Mouse (Mus musculus) intestine, postnatal 0 days (tissue): ENCODE measurements around the gene Galr3. TPM values are rescaled to one million over a fixed set of nuclear protein-coding genes. Genes with fewer than 3 reads are reported as not detected.
A peak's percentile ranks its signal among the peaks of the same experiment; 100 is the strongest.

Experiments
- ATAC-seq: fragments of 200-750 bp; cut with Nextera tagmentation; 2 replicates; pipeline ENCODE4 v1.8.0; 2017; ENCODE audit warnings: mild to moderate bottlenecking, moderate TSS enrichment, moderate library complexity
- H3K27ac ChIP-seq: fragments of 300-500 bp; sonication (generic); 2 replicates; pipeline ENCODE4 v1.5.1; 2014; ENCODE audit warnings: mild to moderate bottlenecking, low read depth, low read length, moderate library complexity
- H3K27me3 ChIP-seq: fragments of 300-500 bp; sonication (generic); replicated peaks from 2 replicates; pipeline ENCODE4 v1.6.1; 2014; ENCODE audit warnings: low read length, mixed read lengths; ENCODE audit not compliant: control insufficient read depth, insufficient read depth
- H3K36me3 ChIP-seq: fragments of 300-500 bp; sonication (generic); 2 replicates; pipeline ENCODE4 v1.6.1; 2014; ENCODE audit warnings: mild to moderate bottlenecking, moderate library complexity; ENCODE audit not compliant: control insufficient read depth, insufficient read depth
- H3K4me1 ChIP-seq: fragments of 300-500 bp; sonication (generic); replicated peaks from 2 replicates; pipeline ENCODE4 v1.6.1; 2014; ENCODE audit warnings: antibody characterized with exemption, low read length, mixed read lengths; ENCODE audit not compliant: control insufficient read depth, insufficient read depth
- H3K4me2 ChIP-seq: fragments of 300-500 bp; sonication (generic); replicated peaks from 2 replicates; pipeline ENCODE4 v1.6.1; 2014; ENCODE audit warnings: low read depth, mild to moderate bottlenecking, moderate library complexity
- H3K4me3 ChIP-seq: fragments of 300-500 bp; sonication (generic); 2 replicates; pipeline ENCODE4 v1.5.1; 2014; ENCODE audit warnings: low read depth, low read length
- H3K9ac ChIP-seq: fragments of 300-500 bp; sonication (generic); 2 replicates; pipeline ENCODE4 v1.6.1; 2014; ENCODE audit warnings: mild to moderate bottlenecking, low read depth, low read length
- H3K9me3 ChIP-seq: fragments of 300-500 bp; sonication (generic); 2 replicates; pipeline ENCODE4 v1.6.1; 2016; ENCODE audit warnings: mixed run types; ENCODE audit not compliant: control insufficient read depth
- CTCF ChIP-seq: sonication (generic); IDR thresholded peaks from 2 replicates; pipeline ENCODE4 v1.5.1; 2016; ENCODE audit warnings: low read depth, mild to moderate bottlenecking, control low read depth, antibody characterized with exemption, moderate library complexity
- WGBS: fragments of 180-500 bp; shearing (Covaris S2); extraction: QIAGEN DNeasy Blood & Tissue Kit; methylation state at CpG from one replicate; pipeline ENCODE4 v1.1.7; 2014; 5-methylcytosine and 5-hydroxymethylcytosine counted together
- microRNA-seq: library from miRNA; unstranded; fragments of <30 nt; microRNA quantifications from one replicate; pipeline ENCODE4, GENCODE M21; 2016
- polyA plus RNA-seq: library from polyadenylated mRNA; unstranded; fragments of >200 nt; fragmentation: Nextera tagmentation; extraction: Ambion mirVana; gene quantifications from 2 replicates; pipeline ENCODE4 v1.2.1, GENCODE M21; 2015

The Galr3 gene
- polyA plus RNA-seq, 1 experiment from 2014 or later = 2.2 TPM

DNA sequence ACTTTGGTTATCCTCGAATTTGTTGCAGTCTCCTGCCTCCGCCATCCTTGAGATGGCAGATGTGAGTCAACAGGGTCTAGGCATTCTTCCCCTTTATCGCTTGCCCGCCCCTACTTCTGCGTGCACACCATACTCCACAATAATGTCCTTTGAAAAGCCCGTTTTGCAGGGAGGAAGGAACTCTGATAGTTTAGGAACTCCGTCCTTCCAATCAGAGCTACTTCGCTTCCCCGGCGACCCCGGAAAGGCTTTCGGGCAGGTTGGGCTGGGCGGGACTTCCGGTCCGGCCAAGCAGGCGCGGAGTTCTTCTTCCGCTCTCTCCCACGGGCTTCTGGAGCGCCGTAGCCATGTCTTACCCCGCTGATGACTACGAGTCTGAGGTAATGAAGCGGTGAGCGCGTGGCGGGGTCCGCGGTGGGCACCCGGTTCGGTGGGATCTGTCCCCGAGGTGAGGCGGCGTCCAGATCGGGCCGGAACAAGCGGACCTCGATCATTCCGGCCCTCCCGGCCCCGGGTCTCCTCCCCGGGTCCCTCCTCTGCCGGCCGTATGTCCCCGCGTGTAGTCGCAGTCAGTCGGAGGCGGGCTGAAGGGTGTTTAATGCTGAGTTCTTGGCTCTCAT lies 33.3 kb downstream of the Galr3 start, which contains the start of gene Eif3l:
TSS of gene Eif3l (plus strand) at position 267 of the 620 bp plus-strand sequence.
- WGBS = under 1% methylated on average over 49 of the region's 49 CpGs
- Histone ChIP-seq H3K4me3 (peak within 1 kb of the TSS; percentile 75), H3K9me3 (no peaks in the 10 kb centered on the region), H3K36me3 (peaks cover 32% of the 10 kb centered on the region), H3K9ac (peak within 1 kb of the TSS; percentile 75), H3K4me2 (peak within 1 kb of the TSS; percentile 72), H3K27ac (peak within 1 kb of the TSS; percentile 22), H3K4me1 (0 out of 2 replicates have a peak, but pooled peaks cover 5% of the 10 kb centered on the region), H3K27me3 (no peaks in the 10 kb centered on the region)
- peak; percentile 48 for ATAC-seq
- TF ChIP-seq CTCF = peak; percentile 44

DNA sequence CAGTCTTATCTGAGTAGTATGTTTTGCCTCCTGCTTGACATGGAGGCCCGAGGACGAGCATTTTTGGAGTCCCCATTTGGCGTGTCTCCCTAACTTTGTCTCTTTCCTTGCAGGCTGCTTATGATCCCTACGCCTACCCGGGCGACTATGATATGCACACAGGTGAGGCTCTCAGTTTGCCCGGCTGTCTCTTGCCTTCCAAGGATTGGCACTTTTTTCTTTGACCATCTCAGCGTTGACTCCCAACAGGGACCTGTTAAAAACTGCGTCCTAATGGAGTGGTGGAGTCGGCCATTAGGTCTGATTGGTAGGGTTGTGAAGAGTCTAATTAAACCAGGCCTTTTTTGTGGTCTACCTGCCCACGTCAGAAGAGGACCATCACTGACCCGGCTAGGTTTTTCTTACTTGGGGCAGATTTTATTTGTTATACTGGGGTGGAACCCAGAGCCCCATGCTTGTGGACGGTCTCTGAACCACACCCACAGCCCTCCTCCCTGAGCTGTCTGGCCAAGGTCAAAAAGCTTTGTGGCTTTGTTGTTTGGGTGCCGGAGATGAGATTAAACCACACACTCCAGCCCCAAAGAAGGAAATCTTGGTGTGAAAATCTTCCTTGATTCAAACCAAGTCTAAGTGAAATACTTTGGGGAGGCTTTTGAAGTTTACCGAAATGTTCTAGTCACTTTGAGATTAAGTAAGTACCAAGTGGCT lies 34.1 kb downstream of the Galr3 start:
- WGBS = 27% methylated on average over 15 of the region's 15 CpGs
- ATAC-seq = no peak
- Histone ChIP-seq H3K27ac (no peak overlapping the region), H3K4me2 (peak overlapping the region; percentile 72), H3K4me1 (0 out of 2 replicates have a peak, but pooled peaks cover 5% of the 10 kb centered on the region), H3K27me3 (no peaks in the 10 kb centered on the region), H3K4me3 (peak overlapping the region; percentile 75), H3K9me3 (no peaks in the 10 kb centered on the region), H3K36me3 (peaks cover 37% of the 10 kb centered on the region), H3K9ac (peak overlapping the region; percentile 75)
- TF ChIP-seq CTCF = no peak

DNA sequence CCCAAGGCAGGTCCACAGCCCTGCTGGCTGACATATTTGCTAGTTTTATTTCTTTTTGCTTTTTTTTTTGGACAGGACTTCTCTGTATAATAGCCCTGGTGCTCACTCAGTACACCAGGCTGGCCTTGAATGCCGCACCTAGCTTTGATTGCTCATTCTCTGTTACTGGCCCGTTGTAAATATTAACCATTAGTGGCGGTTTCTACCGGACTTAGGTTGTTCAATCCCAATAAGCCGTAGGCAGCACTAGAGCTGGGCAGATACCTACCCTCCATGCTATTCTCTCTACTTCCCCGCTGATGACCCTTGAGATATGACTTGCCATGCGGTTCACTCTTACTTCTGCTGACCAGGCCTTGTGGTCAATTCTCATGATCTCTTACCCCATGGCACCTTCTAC lies 37.9 kb downstream of the Galr3 start:
- WGBS = 55% methylated on average over 7 of the region's 7 CpGs

DNA sequence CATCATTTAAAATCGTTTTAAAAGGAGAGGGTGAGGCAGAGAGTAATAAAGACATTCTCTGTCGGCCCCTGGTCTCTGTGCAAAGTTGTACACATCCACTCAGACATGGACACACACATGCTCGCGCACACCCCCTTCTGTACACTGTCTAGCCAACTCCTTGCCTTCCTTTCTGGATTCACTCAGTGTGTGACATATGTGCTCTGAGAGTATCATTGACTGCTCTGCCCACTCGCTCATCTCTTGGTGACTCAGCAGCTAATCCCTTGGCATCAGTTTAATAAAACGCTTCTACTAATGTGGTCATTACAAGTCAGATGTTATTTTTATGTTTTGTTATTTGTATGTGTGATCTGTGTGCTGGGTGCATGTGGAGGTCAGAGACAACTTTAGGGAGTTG lies 50.6 kb downstream of the Galr3 start:
- Histone ChIP-seq H3K4me2 (no peak overlapping the region), H3K36me3 (peaks cover 70% of the 10 kb centered on the region), H3K4me1 (0 out of 2 replicates have a peak, but pooled peaks cover 3% of the 10 kb centered on the region), H3K9ac (no peak overlapping the region), H3K4me3 (no peak overlapping the region), H3K27ac (no peak overlapping the region), H3K27me3 (no peaks in the 10 kb centered on the region), H3K9me3 (no peaks in the 10 kb centered on the region)
- TF ChIP-seq CTCF = no peak
- ATAC-seq = no peak
- 71% methylated on average over 6 of the region's 6 CpGs for WGBS

More for the DNA sequence above, 37.9 kb downstream of the Galr3 start:
- no peak for ATAC-seq
- Histone ChIP-seq H3K9me3 (no peaks in the 10 kb centered on the region), H3K4me3 (no peak overlapping the region), H3K9ac (no peak overlapping the region), H3K4me1 (0 out of 2 replicates have a peak, but pooled peaks cover 5% of the 10 kb centered on the region), H3K36me3 (peaks cover 74% of the 10 kb centered on the region), H3K27me3 (no peaks in the 10 kb centered on the region), H3K4me2 (no peak overlapping the region), H3K27ac (no peak overlapping the region)
- no peak for TF ChIP-seq CTCF

Small RNA genes within 50 kb of the gene (microRNA-seq; reads per million reads assigned to microRNA genes)
- 3.5 reads per million, percentile 6 among the genes with 10 or more reads in this experiment for gene Mir6956

Other genes starting within 250 kb of the Galr3 start
- 3.2 and 3.9 TPM in 2 replicates for gene Card10, start 238.8 kb upstream of the Galr3 start, polyA plus RNA-seq
- 16.8 and 17.0 TPM in 2 replicates for gene Cdc42ep1, start 199.3 kb upstream of the Galr3 start, polyA plus RNA-seq
- gene Lgals2, start 186.4 kb upstream of the Galr3 start, polyA plus RNA-seq = 787 and 833 TPM in 2 replicates
- 40.1 TPM in 2 replicates for gene Gga1, start 164.7 kb upstream of the Galr3 start, polyA plus RNA-seq
- gene Gm49510, start 142.2 kb upstream of the Galr3 start, polyA plus RNA-seq = 0.21 TPM in 1 of 2 replicates, not detected in the other
- 7.2 and 7.6 TPM in 2 replicates for gene Sh3bp1, start 142.1 kb upstream of the Galr3 start, polyA plus RNA-seq
- gene Pdxp, start 128.0 kb upstream of the Galr3 start, polyA plus RNA-seq = 3.3 and 4.2 TPM in 2 replicates
- gene Lgals1, start 115.2 kb upstream of the Galr3 start, polyA plus RNA-seq = 725 and 759 TPM in 2 replicates
- 24.8 and 26.0 TPM in 2 replicates for gene Nol12, start 107.0 kb upstream of the Galr3 start, polyA plus RNA-seq
- 35.2 and 39.4 TPM in 2 replicates for gene Triobp, start 94.2 kb upstream of the Galr3 start, polyA plus RNA-seq
- gene H1f0, start 13.4 kb upstream of the Galr3 start, polyA plus RNA-seq = 298 and 319 TPM in 2 replicates
- 44.1 and 48.8 TPM in 2 replicates for gene Ankrd54, start 21.0 kb downstream of the Galr3 start, polyA plus RNA-seq
- gene Eif3l, start 33.3 kb downstream of the Galr3 start, polyA plus RNA-seq = 97.0 and 100 TPM in 2 replicates
- gene Micall1, start 67.0 kb downstream of the Galr3 start, polyA plus RNA-seq = 3.7 and 5.0 TPM in 2 replicates
- gene Polr2f, start 99.1 kb downstream of the Galr3 start, polyA plus RNA-seq = 256 and 266 TPM in 2 replicates
- 4.2 and 5.2 TPM in 2 replicates for gene 1700088E04Rik, start 99.4 kb downstream of the Galr3 start, polyA plus RNA-seq
- gene Sox10, start 123.4 kb downstream of the Galr3 start, polyA plus RNA-seq = 2.8 and 3.5 TPM in 2 replicates
- gene Pick1, start 187.3 kb downstream of the Galr3 start, polyA plus RNA-seq = 21.9 and 24.6 TPM in 2 replicates
- gene Gm49486, start 187.5 kb downstream of the Galr3 start, polyA plus RNA-seq = 0.14 and 0.30 TPM in 2 replicates
- gene Slc16a8, start 212.9 kb downstream of the Galr3 start, polyA plus RNA-seq = 0.12 TPM in 1 of 2 replicates, not detected in the other
- 19.3 and 21.3 TPM in 2 replicates for gene Baiap2l2, start 243.7 kb downstream of the Galr3 start, polyA plus RNA-seq